Mouse (Mus musculus): ENCODE data around the gene Hoxa7. TPM values are rescaled to one million over a fixed set of nuclear protein-coding genes. Genes with fewer than 3 reads are reported as not detected.

The Hoxa7 gene
- polyA plus RNA-seq, 1 experiment from 2014 or later = 25.2 TPM

DNA sequence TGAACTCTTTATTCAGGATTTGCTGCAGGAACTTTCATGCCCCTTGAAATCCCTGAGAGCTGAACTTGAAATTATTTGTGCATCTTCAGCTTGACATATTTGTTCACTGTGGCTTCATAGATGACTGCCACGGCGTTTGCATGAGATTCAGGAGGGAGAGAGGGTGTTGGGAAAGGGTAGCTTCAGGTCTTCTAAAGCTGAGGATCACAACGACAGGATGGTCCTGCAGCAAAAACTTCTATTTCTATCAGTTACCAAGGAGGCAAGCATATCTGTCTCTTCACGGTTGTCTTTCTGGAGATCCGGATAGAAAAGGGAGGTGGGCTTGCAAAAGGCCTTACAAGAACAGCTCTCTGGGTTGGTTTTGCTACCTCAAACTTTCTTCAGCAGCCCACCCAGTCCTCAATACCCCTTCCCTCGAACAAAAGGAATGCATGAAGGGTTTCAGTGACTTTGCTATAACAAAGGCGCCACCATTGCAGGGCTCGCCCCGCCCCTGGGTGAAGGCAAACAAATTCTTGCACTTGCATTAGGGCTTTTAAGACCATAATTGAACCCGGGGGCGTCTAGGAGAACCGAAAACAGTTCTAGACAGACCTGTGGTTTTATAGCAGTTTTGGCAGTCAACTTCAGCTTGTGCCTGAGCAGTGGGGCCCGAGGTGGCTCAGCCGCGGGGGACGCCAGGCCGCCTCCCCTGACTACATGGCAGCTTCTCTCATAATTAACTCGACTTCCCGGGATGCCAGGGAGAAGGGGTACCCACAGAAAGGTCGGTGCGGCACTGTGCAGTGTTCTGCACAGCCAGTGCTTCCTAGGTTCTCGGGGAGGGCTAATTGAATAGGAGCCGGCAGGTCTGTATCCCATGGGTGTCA, 26.3 kb upstream of the Hoxa7 start:
- H3K9me3 ChIP-seq (ENCODE audit: control insufficient read depth, low read length) = no peaks in the 10 kb centered on the region
- ATAC-seq (ENCODE audit: low FRiP score) (no peak), DNase-seq (ENCODE audit: low spot score) (no peak)
- H3K27ac ChIP-seq = no peak overlapping the region
- no peaks in the 10 kb centered on the region for H3K4me1 ChIP-seq (replicated peaks; ENCODE audit: control insufficient read depth, insufficient read depth, low read length)
- WGBS = 1% methylated on average over 23 of the region's 23 CpGs
- no peak overlapping the region for H3K9ac ChIP-seq
- H3K4me2 ChIP-seq (replicated peaks) = no peak overlapping the region
- no peaks in the 10 kb centered on the region for H3K36me3 ChIP-seq (replicated peaks; ENCODE audit: control insufficient read depth, insufficient read depth)
- H3K27me3 ChIP-seq (ENCODE audit: control insufficient read depth, insufficient read depth, low read length) = peaks cover 100% of the 10 kb centered on the region
- no peak overlapping the region for H3K4me3 ChIP-seq (replicated peaks; ENCODE audit: low read length)

DNA sequence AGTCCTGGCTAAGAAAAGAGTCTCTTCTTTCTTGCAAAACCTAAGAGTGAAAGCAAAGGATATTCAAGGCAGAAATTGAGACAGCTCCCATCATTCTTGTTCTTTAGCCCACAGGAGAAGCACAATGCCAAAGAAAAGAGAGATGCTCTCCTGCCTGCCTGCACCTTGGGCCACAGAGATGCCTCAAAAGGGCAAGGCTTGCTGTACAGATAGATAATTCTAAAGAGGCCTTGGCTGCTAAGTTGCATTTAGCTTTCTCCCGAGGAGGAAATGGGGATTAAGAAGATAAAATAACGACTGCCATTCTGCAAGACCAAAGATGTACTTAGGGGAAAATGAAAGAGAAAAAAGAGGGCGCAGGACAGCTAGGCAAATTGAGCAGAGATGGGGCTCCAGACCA, 25.3 kb upstream of the Hoxa7 start:
- no peaks in the 10 kb centered on the region for H3K4me1 ChIP-seq (replicated peaks; ENCODE audit: control insufficient read depth, insufficient read depth, low read length)
- no peak overlapping the region for H3K4me2 ChIP-seq (replicated peaks)
- no peak for DNase-seq (ENCODE audit: low spot score)
- H3K27ac ChIP-seq = no peak overlapping the region
- ATAC-seq (ENCODE audit: low FRiP score) = no peak
- H3K36me3 ChIP-seq (replicated peaks; ENCODE audit: control insufficient read depth, insufficient read depth) = no peaks in the 10 kb centered on the region
- H3K9me3 ChIP-seq (ENCODE audit: control insufficient read depth, low read length) = no peaks in the 10 kb centered on the region
- H3K4me3 ChIP-seq (replicated peaks; ENCODE audit: low read length) = no peak overlapping the region
- 7% methylated on average over 3 of the region's 3 CpGs for WGBS
- H3K27me3 ChIP-seq (ENCODE audit: control insufficient read depth, insufficient read depth, low read length) = peaks cover 100% of the 10 kb centered on the region
- H3K9ac ChIP-seq = no peak overlapping the region

DNA sequence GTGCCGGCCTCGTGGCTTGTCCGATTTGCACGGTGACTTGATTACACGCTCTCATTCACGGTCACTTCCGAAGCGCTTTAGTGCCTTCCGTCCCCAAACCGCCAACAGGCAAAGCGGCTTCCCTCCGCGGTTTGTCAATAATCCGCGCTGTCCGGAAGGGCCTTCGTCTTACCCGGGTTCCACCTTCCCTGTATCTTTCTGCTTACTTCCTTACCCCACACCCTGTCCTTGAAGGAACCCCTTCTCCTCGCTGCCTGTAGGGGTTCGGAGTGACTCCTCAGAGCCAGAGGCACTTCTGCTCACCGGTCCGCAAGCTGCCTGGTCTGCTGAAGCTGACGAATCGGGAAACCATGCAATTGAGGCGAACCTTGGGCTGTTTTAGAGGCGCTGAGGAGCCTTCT, 24.7 kb upstream of the Hoxa7 start:
- Histone ChIP-seq H3K27me3 (ENCODE audit: control insufficient read depth, insufficient read depth, low read length) (peaks cover 100% of the 10 kb centered on the region), H3K4me1 (replicated peaks; ENCODE audit: control insufficient read depth, insufficient read depth, low read length) (no peaks in the 10 kb centered on the region), H3K4me3 (replicated peaks; ENCODE audit: low read length) (no peak overlapping the region), H3K36me3 (replicated peaks; ENCODE audit: control insufficient read depth, insufficient read depth) (no peaks in the 10 kb centered on the region), H3K4me2 (replicated peaks) (no peak overlapping the region), H3K9ac (no peak overlapping the region), H3K27ac (no peak overlapping the region), H3K9me3 (ENCODE audit: control insufficient read depth, low read length) (no peaks in the 10 kb centered on the region)
- WGBS = under 1% methylated on average over 26 of the region's 26 CpGs
- ATAC-seq (ENCODE audit: low FRiP score) (no peak), DNase-seq (ENCODE audit: low spot score) (no peak)

DNA sequence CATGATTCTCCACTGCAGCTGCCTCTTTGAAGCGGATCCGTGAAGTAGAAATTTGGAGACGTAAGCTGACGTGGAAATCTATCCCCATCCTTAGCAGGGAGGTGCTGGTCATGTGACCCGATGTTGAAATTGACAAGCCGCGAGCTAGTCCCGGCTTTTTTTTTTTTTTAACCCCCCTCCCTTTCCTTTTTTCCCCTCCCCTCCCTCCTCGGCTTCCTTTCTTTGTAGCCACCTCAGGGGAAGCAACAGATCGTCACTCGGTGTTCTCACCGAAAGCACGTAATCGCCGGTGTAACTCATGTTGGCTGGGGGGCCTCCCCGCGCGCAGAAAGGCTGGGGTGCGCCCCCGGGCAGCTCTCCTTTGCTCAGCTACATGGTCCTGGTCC, 24.1 kb upstream of the Hoxa7 start, which contains the start of gene Hoxa11:
TSS of gene Hoxa11 (minus strand) at position 54 of the 386 bp plus-strand sequence.
- no peak within 1 kb of the TSS for H3K4me3 ChIP-seq (replicated peaks; ENCODE audit: low read length)
- no peak for DNase-seq (ENCODE audit: low spot score)
- no peak within 1 kb of the TSS for H3K4me2 ChIP-seq (replicated peaks)
- ATAC-seq (ENCODE audit: low FRiP score) = no peak
- H3K36me3 ChIP-seq (replicated peaks; ENCODE audit: control insufficient read depth, insufficient read depth) = no peaks in the 10 kb centered on the region
- under 1% methylated on average over 20 of the region's 20 CpGs for WGBS
- peaks cover 100% of the 10 kb centered on the region for H3K27me3 ChIP-seq (ENCODE audit: control insufficient read depth, insufficient read depth, low read length)
- H3K4me1 ChIP-seq (replicated peaks; ENCODE audit: control insufficient read depth, insufficient read depth, low read length) = no peaks in the 10 kb centered on the region
- no peak within 1 kb of the TSS for H3K27ac ChIP-seq
- H3K9me3 ChIP-seq (ENCODE audit: control insufficient read depth, low read length) = no peaks in the 10 kb centered on the region
- H3K9ac ChIP-seq = no peak within 1 kb of the TSS

DNA sequence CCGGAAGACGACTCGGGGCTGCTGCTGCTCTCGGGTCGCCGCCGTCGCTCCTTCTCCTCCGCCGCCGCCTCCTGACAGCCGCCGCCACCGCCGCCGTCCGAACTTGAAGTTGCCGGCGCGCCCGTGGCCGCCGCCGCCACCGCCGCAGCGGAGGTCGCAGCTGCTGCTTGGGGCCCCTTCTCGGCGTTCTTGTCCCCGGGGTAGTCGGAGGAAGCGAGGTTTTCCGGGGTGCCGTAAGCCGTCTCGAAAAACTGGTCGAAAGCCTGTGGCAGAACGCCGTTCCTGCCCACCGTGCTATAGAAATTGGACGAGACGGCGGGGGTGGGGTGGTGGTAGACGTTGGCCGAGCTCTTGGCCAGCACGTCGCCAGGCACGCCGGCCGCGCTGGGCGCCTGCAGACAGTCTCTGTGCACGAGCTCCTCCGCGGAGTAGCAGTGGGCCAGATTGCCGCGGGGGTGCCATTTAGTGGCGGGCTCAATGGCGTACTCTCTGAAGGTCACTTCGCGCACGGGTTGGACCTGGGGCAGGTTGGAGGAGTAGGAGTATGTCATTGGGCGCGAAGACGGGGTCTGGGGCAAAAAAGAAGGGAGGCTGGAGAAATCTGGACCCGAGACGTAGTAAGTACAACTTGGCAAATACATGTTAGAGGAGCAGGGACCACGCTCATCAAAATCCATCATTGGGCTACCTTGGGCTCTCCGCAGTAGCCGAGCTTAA, 23.5 kb upstream of the Hoxa7 start:
- peaks cover 100% of the 10 kb centered on the region for H3K27me3 ChIP-seq (ENCODE audit: control insufficient read depth, insufficient read depth, low read length)
- no peak overlapping the region for H3K9ac ChIP-seq
- under 1% methylated on average over 69 of the region's 71 CpGs for WGBS
- H3K4me1 ChIP-seq (replicated peaks; ENCODE audit: control insufficient read depth, insufficient read depth, low read length) = no peaks in the 10 kb centered on the region
- DNase-seq (ENCODE audit: low spot score) (no peak), ATAC-seq (ENCODE audit: low FRiP score) (no peak)
- H3K4me2 ChIP-seq (replicated peaks) = no peak overlapping the region
- H3K9me3 ChIP-seq (ENCODE audit: control insufficient read depth, low read length) = no peaks in the 10 kb centered on the region
- no peak overlapping the region for H3K4me3 ChIP-seq (replicated peaks; ENCODE audit: low read length)
- no peak overlapping the region for H3K27ac ChIP-seq
- H3K36me3 ChIP-seq (replicated peaks; ENCODE audit: control insufficient read depth, insufficient read depth) = no peaks in the 10 kb centered on the region

DNA sequence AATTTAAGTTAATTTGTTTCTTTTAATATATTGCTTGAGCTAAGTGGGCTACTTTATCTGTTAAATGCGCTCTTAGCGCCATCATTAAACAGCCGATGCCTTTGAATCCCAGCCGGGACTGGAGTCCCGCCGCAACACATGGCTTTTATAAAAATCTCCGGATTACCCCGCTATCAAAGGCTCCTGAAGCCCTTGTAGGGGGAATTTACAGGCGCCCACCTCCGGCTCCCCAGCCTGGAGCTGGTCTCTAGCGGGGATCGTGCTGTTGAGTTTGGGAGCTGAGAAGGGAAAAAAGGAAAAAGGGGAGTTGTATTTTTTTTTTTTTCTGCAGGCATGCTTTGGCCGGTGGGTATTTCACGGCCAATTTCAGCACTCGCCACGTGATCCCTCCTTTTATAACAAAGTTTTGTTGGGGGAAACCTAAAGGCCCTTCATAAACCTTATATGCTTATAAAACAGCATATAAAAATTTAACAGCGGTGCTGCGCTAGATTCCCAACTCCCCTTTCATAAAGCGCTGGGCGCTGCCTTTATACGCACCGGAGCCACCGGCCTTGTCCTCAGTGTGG, 22.9 kb upstream of the Hoxa7 start:
- Histone ChIP-seq H3K4me2 (replicated peaks) (no peak overlapping the region), H3K9me3 (ENCODE audit: control insufficient read depth, low read length) (no peaks in the 10 kb centered on the region), H3K27ac (no peak overlapping the region), H3K27me3 (ENCODE audit: control insufficient read depth, insufficient read depth, low read length) (peaks cover 100% of the 10 kb centered on the region), H3K4me3 (replicated peaks; ENCODE audit: low read length) (no peak overlapping the region), H3K9ac (no peak overlapping the region), H3K36me3 (replicated peaks; ENCODE audit: control insufficient read depth, insufficient read depth) (no peaks in the 10 kb centered on the region), H3K4me1 (replicated peaks; ENCODE audit: control insufficient read depth, insufficient read depth, low read length) (no peaks in the 10 kb centered on the region)
- 2% methylated on average over 23 of the region's 23 CpGs for WGBS
- ATAC-seq (ENCODE audit: low FRiP score) (no peak), DNase-seq (ENCODE audit: low spot score) (no peak)

DNA sequence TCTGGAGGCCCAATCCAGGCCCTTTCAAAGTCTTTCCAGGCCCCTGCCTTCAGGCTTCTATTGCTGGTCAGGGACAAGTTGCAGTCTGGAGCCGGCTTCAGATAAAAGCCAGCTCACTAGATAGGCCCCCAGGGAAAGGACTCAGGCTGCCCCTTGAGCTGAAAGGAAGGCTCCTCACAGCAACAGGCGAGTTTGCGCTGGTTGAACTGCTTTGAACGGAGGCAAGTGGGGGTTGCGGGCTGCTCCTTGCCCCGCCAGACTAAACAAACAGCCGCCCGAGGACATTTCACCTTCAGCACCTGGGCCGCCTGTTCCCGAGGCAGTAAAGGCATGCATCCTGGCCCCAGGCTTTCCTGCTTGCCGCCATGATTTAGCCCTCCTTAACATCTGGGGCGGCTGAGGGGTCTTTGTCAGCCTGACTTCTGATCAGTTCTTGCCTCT, 22.0 kb upstream of the Hoxa7 start:
- H3K4me2 ChIP-seq (replicated peaks) = no peak overlapping the region
- 2% methylated on average over 12 of the region's 12 CpGs for WGBS
- no peak overlapping the region for H3K9ac ChIP-seq
- H3K9me3 ChIP-seq (ENCODE audit: control insufficient read depth, low read length) = no peaks in the 10 kb centered on the region
- H3K4me1 ChIP-seq (replicated peaks; ENCODE audit: control insufficient read depth, insufficient read depth, low read length) = no peaks in the 10 kb centered on the region
- H3K36me3 ChIP-seq (replicated peaks; ENCODE audit: control insufficient read depth, insufficient read depth) = no peaks in the 10 kb centered on the region
- ATAC-seq (ENCODE audit: low FRiP score) (no peak), DNase-seq (ENCODE audit: low spot score) (no peak)
- peaks cover 100% of the 10 kb centered on the region for H3K27me3 ChIP-seq (ENCODE audit: control insufficient read depth, insufficient read depth, low read length)
- H3K4me3 ChIP-seq (replicated peaks; ENCODE audit: low read length) = no peak overlapping the region
- H3K27ac ChIP-seq = no peak overlapping the region

DNA sequence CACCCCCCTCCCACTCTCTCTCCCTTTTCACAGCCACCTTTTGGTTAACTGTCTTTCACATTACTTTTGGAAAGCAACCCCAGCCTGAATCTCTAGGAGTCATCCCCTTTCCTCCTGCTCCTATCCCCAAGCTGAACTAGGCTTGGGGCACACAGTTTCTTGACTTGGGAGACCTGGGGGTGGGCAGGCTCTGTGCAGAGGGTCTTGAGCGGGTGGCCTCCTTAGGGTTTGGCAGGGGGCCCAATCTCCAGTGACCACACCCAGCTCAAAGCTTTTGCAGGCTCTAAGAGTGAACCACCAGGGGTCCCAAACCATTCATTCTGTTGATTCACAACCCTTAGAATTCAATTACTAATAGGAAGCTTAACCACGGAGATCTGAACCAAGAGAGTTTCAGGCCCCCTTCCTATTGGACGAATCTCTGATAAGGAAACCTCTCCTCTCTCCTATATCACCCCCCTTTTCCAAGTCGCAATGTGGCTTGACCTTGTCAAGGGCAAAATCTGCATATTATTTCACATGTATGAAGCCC, 21.2 kb upstream of the Hoxa7 start:
- no peaks in the 10 kb centered on the region for H3K4me1 ChIP-seq (replicated peaks; ENCODE audit: control insufficient read depth, insufficient read depth, low read length)
- H3K4me2 ChIP-seq (replicated peaks) = no peak overlapping the region
- H3K4me3 ChIP-seq (replicated peaks; ENCODE audit: low read length) = no peak overlapping the region
- no peaks in the 10 kb centered on the region for H3K9me3 ChIP-seq (ENCODE audit: control insufficient read depth, low read length)
- WGBS = 0% methylated on average over 4 of the region's 4 CpGs
- H3K27me3 ChIP-seq (ENCODE audit: control insufficient read depth, insufficient read depth, low read length) = peaks cover 100% of the 10 kb centered on the region
- no peak overlapping the region for H3K27ac ChIP-seq
- H3K36me3 ChIP-seq (replicated peaks; ENCODE audit: control insufficient read depth, insufficient read depth) = no peaks in the 10 kb centered on the region
- H3K9ac ChIP-seq = no peak overlapping the region
- DNase-seq (ENCODE audit: low spot score) = no peak
- no peak for ATAC-seq (ENCODE audit: low FRiP score)

DNA sequence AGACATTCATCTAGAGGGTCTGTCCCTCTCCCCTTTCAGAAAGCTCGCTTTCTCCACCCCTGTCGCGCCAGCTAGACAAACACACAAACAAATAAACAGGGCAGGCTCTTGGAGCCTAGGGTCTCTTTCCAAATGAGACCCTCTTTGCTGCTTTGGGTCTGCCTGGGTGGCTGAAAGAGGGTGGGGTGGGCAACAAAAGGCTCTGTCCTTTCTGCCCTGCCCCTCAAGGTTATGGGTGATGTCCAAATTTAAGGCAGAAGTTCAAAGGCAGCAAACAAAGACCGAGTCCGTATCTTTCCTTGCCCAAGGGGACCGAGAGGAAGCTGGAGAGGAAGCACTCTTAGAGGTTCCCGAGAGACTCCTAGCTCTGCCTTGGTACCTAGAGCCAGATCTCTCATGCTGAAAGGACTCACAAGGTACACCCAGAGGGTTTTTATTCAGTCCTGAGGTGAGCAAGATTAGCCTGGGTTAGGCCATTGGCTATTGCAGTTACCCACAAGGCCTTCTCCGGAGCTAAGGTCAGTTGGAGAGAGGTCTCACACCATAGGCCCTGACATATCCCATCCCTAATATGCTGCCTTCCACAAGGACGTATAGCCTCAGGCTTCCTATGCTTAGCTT, 19.5 kb upstream of the Hoxa7 start:
- Histone ChIP-seq H3K4me2 (replicated peaks) (no peak overlapping the region), H3K9me3 (ENCODE audit: control insufficient read depth, low read length) (no peaks in the 10 kb centered on the region), H3K9ac (no peak overlapping the region), H3K36me3 (replicated peaks; ENCODE audit: control insufficient read depth, insufficient read depth) (no peaks in the 10 kb centered on the region), H3K27ac (no peak overlapping the region), H3K4me1 (replicated peaks; ENCODE audit: control insufficient read depth, insufficient read depth, low read length) (no peaks in the 10 kb centered on the region), H3K27me3 (ENCODE audit: control insufficient read depth, insufficient read depth, low read length) (peaks cover 100% of the 10 kb centered on the region), H3K4me3 (replicated peaks; ENCODE audit: low read length) (no peak overlapping the region)
- ATAC-seq (ENCODE audit: low FRiP score) (no peak), DNase-seq (ENCODE audit: low spot score) (no peak)
- WGBS = 5% methylated on average over 9 of the region's 9 CpGs
